Mouse (Mus musculus) megakaryocyte, adult 5-6 weeks (primary cell): Measurements from ENCODE around the gene Ltbr. TPM values are rescaled to one million over a fixed set of nuclear protein-coding genes. Genes with fewer than 3 reads are reported as not detected.

Experiments
- ATAC-seq: 2 replicates; pipeline ENCODE4 v1.8.0; 2016; ENCODE audit warnings: mild to moderate bottlenecking, inconsistent platforms; ENCODE audit not compliant: poor library complexity, severe bottlenecking
- total RNA-seq, 2 experiments: library from RNA; stranded (forward) in 1 of 2; stranded (reverse) in 1 of 2; fragments of 153-499, 151-499 nt in 1 of 2; fragments of 221-1000, 200-1000 nt in 1 of 2; gene quantifications; 2 replicates each; pipeline versions ENCODE4 v1.2.3 to v1.2.4; 2015 to 2017

Ltbr gene
- total RNA-seq, 2 experiments from 2014 or later, result 30.0 to 57.1 TPM

- ATAC-seq, result no peak
Measured at GRCm38 (mm10) chr6:125346029-125346428, 32.3 kb upstream of the Ltbr start.

- peak; percentile 57 for ATAC-seq
Measured at GRCm38 (mm10) chr6:125345625-125346024, 31.9 kb upstream of the Ltbr start.

GRCm38 (mm10) chr6:125344866-125345265 is 31.2 kb upstream of the Ltbr start:
- peak; percentile 52 for ATAC-seq

- ATAC-seq, result no peak
Measured at GRCm38 (mm10) chr6:125344084-125344483, 30.4 kb upstream of the Ltbr start.

GRCm38 (mm10) chr6:125342198-125342597 is 28.5 kb upstream of the Ltbr start:
- peak; percentile 8 for ATAC-seq

- ATAC-seq, result 0 out of 2 replicates have a peak, but pooled peaks have one; percentile 7
Measured at GRCm38 (mm10) chr6:125340244-125340643, 26.6 kb upstream of the Ltbr start.

GRCm38 (mm10) chr6:125338791-125339660 is 25.3 kb upstream of the Ltbr start:
- ATAC-seq, result peak; percentile 47; the same call in 1 of the 2 replicates

- peak; percentile 30 for ATAC-seq
Measured at GRCm38 (mm10) chr6:125334356-125334755, 20.7 kb upstream of the Ltbr start.

GRCm38 (mm10) chr6:125333112-125333899 is 19.6 kb upstream of the Ltbr start:
- peak; percentile 85 for ATAC-seq

- peak; percentile 55 for ATAC-seq
Measured at GRCm38 (mm10) chr6:125330626-125331326, 17.1 kb upstream of the Ltbr start.

GRCm38 (mm10) chr6:125328243-125328642 is 14.6 kb upstream of the Ltbr start:
- peak; percentile 77 for ATAC-seq

- ATAC-seq, result no peak
Measured at GRCm38 (mm10) chr6:125325337-125325736, 11.7 kb upstream of the Ltbr start.

- no peak for ATAC-seq
Measured at GRCm38 (mm10) chr6:125323547-125323946, 9.9 kb upstream of the Ltbr start.

- ATAC-seq, result no peak
Measured at GRCm38 (mm10) chr6:125322794-125323193, 9.1 kb upstream of the Ltbr start.

- ATAC-seq, result no peak
Measured at GRCm38 (mm10) chr6:125321114-125321855, 7.6 kb upstream of the Ltbr start.

- ATAC-seq, result no peak
Measured at GRCm38 (mm10) chr6:125320323-125320722, 6.6 kb upstream of the Ltbr start, which contains the start of gene Scnn1a. Scnn1a (plus strand) TSS chr6:125320659.

- ATAC-seq, result no peak
Measured at GRCm38 (mm10) chr6:125319919-125320296, 6.2 kb upstream of the Ltbr start.

GRCm38 (mm10) chr6:125318981-125319918 is 5.6 kb upstream of the Ltbr start:
- ATAC-seq, result no peak

- ATAC-seq, result no peak
Measured at GRCm38 (mm10) chr6:125317077-125317476, 3.4 kb upstream of the Ltbr start.
